Mouse (Mus musculus) lung, postnatal 25 days (tissue): ENCODE data around the gene Zfp566.
"Not testable (repeated sequence)": the region's sequence is repeated elsewhere in the genome, so short reads cannot be mapped to it uniquely, and the experiment has no call there.

Source experiments
- DNase-seq: peaks from one replicate; pipeline ENCODE4 v3.0.0; 2022; ENCODE audit warnings: low spot score

The Zfp566 gene

GRCm38 (mm10) chr7:30090092-30090969 is at the start of gene Zfp566, which contains the start of gene Gm26920:
Zfp566 (minus strand) TSS chr7:30090527.
Gm26920 (minus strand) TSS chr7:30090410.
- peak; percentile 97 for DNase-seq

- no peak for DNase-seq
Measured at GRCm38 (mm10) chr7:30136826-30137225, 46.5 kb upstream of the Zfp566 start.

GRCm38 (mm10) chr7:30132396-30132795 is 42.1 kb upstream of the Zfp566 start:
- no peak for DNase-seq

GRCm38 (mm10) chr7:30129900-30130299 is 39.6 kb upstream of the Zfp566 start:
- DNase-seq: no peak

GRCm38 (mm10) chr7:30122188-30122530 is 31.8 kb upstream of the Zfp566 start:
- DNase-seq: no peak

- peak; percentile 90 for DNase-seq
Measured at GRCm38 (mm10) chr7:30121308-30122187, 31.2 kb upstream of the Zfp566 start, which contains the start of gene Zfp382. Zfp382 (plus strand) TSS chr7:30121942.

GRCm38 (mm10) chr7:30117935-30118334 is 27.6 kb upstream of the Zfp566 start:
- DNase-seq: not testable (repeated sequence)

GRCm38 (mm10) chr7:30116076-30116475 is 25.7 kb upstream of the Zfp566 start:
- no peak for DNase-seq

GRCm38 (mm10) chr7:30099297-30099696 is 9.0 kb upstream of the Zfp566 start:
- DNase-seq: peak; percentile 43

- no peak for DNase-seq
Measured at GRCm38 (mm10) chr7:30095551-30096125, 5.3 kb upstream of the Zfp566 start.

- DNase-seq: peak; percentile 94
Measured at GRCm38 (mm10) chr7:30094646-30095429, 4.5 kb upstream of the Zfp566 start, which contains the start of gene Zfp260. Zfp260 (plus strand) TSS chr7:30094777.

GRCm38 (mm10) chr7:30093918-30094415 is 3.6 kb upstream of the Zfp566 start:
- DNase-seq: no peak

GRCm38 (mm10) chr7:30092666-30093065 is 2.3 kb upstream of the Zfp566 start:
- DNase-seq: no peak

- peak; percentile 16 for DNase-seq
Measured at GRCm38 (mm10) chr7:30090970-30091585, 751 bp upstream of the Zfp566 start.

- DNase-seq: no peak
Measured at GRCm38 (mm10) chr7:30089405-30089804, 922 bp downstream of the Zfp566 start.

- DNase-seq: no peak
Measured at GRCm38 (mm10) chr7:30086524-30086923, 3.8 kb downstream of the Zfp566 start.

- peak; percentile 74 for DNase-seq
Measured at GRCm38 (mm10) chr7:30072146-30073028, 17.9 kb downstream of the Zfp566 start, which contains the start of gene Zfp82. Zfp82 (minus strand) TSS chr7:30072900.

- no peak for DNase-seq
Measured at GRCm38 (mm10) chr7:30064622-30065021, 25.7 kb downstream of the Zfp566 start.

GRCm38 (mm10) chr7:30062478-30062877 is 27.8 kb downstream of the Zfp566 start:
- DNase-seq: no peak

GRCm38 (mm10) chr7:30060341-30060740 is 30.0 kb downstream of the Zfp566 start:
- DNase-seq: no peak
